Mouse (Mus musculus): ENCODE results near the gene St6galnac6.

GRCm38 (mm10) chr2:32645647-32646046, 46.1 kb downstream of the St6galnac6 start:
- TF ChIP-seq CTCF (IDR thresholded peaks at IDR 0.05; ENCODE audit: control insufficient read depth, insufficient read depth, low read length): no peak
- TF ChIP-seq POLR2A (IDR thresholded peaks at IDR 0.05; ENCODE audit: borderline replicate concordance, control insufficient read depth, low read depth, low read length): no peak
